Mouse (Mus musculus) megakaryocyte, adult 5-6 weeks (primary cell): Measurements from ENCODE around the gene Rbm44. TPM values are rescaled to one million over a fixed set of nuclear protein-coding genes. Genes with fewer than 3 reads are reported as not detected.

Experiments
- ATAC-seq: 2 replicates; pipeline ENCODE4 v1.8.0; 2016; ENCODE audit warnings: mild to moderate bottlenecking, inconsistent platforms; ENCODE audit not compliant: poor library complexity, severe bottlenecking
- total RNA-seq, 2 experiments: library from RNA; stranded (forward) in 1 of 2; stranded (reverse) in 1 of 2; fragments of 153-499, 151-499 nt in 1 of 2; fragments of 221-1000, 200-1000 nt in 1 of 2; gene quantifications; 2 replicates each; pipeline versions ENCODE4 v1.2.3 to v1.2.4; 2015 to 2017

Rbm44 gene
- total RNA-seq, 2 experiments from 2014 or later = 4.0 to 8.7 TPM

- ATAC-seq = peak; percentile 80
Observed at GRCm38 (mm10) chr1:91179086-91179485, 34.2 kb downstream of the Rbm44 start.

DNA sequence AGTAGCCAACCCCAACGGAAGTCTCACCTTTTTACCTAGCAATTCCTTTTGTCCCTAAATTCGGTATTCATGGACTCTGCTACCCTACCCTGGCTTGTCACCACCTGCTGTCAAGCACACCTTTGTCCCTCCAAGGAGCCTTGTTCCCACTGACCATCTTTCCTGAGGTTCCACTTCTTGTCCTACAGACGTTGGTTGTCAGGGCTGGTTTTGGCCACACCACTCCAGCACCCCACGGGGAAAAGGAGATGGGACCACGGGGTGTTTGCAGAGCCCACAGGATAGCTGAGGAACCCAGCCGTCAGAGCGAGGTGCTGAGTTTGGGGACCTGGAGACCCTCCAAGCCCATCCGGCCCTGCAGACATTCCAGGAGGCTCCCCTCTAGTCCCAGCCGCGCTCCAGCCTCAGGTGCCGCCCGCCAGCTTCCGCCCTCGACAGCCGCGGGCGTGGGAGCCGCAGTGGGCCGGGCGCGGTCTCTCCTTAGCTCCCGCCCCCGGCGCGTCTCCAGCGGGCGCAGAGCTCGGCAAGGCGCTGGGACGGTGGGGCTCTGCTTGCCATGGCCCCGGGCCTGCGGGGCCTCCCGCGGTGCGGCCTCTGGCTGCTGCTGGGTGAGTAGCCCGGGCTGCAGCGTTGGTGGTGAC is 34.8 kb downstream of the Rbm44 start, which contains the start of gene Ramp1:
Gene Ramp1, plus strand, starts transcription at position 290 of the 641 bp plus-strand sequence.
- ATAC-seq = peak; percentile 73

GRCm38 (mm10) chr1:91180174-91180565 is 35.3 kb downstream of the Rbm44 start:
- no peak for ATAC-seq

GRCm38 (mm10) chr1:91180723-91181122 is 35.8 kb downstream of the Rbm44 start:
- ATAC-seq = no peak

GRCm38 (mm10) chr1:91181261-91181660 is 36.4 kb downstream of the Rbm44 start:
- ATAC-seq = no peak

- ATAC-seq = no peak
Observed at GRCm38 (mm10) chr1:91181784-91182450, 37.0 kb downstream of the Rbm44 start.

DNA sequence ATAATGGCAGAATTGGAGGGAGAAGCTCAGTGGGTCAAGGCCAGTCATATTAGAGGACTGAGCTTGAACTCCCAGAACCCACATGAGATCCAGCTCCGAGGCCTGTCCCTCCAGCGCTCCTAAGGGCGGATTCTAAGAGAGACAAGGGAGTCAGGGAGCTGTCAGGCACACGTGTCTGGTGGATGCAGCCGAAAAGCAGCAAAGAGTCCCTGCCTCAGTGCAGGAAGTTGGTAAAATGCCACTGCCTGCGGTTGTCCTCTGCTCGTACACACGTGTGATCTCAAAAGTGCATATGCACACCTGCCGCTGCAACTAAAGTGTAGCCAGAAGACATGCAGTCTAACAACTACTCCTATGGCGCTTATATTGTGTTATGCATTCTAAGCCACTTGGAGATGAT is 38.4 kb downstream of the Rbm44 start:
- no peak for ATAC-seq

- no peak for ATAC-seq
Observed at GRCm38 (mm10) chr1:91186677-91187076, 41.8 kb downstream of the Rbm44 start.

DNA sequence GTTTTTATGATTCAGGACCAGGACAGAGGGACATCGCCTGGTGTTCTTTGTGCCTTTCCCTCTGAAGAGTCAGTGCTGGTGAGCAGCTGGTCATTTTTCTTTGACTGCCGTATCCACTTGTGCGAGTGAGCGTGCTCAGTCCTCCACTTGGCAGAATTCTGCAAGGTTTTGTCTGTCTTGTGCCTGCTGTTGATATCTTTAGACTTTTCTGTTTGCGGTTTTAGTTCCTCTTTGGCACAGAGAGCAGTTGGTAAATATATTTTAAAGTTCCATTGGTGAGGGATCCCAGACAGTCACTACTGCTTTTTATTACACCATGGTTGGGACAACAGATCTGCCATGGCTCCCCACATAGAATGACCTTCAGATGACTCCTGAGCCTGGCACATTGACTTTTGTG is 42.4 kb downstream of the Rbm44 start:
- peak; percentile 72 for ATAC-seq

DNA sequence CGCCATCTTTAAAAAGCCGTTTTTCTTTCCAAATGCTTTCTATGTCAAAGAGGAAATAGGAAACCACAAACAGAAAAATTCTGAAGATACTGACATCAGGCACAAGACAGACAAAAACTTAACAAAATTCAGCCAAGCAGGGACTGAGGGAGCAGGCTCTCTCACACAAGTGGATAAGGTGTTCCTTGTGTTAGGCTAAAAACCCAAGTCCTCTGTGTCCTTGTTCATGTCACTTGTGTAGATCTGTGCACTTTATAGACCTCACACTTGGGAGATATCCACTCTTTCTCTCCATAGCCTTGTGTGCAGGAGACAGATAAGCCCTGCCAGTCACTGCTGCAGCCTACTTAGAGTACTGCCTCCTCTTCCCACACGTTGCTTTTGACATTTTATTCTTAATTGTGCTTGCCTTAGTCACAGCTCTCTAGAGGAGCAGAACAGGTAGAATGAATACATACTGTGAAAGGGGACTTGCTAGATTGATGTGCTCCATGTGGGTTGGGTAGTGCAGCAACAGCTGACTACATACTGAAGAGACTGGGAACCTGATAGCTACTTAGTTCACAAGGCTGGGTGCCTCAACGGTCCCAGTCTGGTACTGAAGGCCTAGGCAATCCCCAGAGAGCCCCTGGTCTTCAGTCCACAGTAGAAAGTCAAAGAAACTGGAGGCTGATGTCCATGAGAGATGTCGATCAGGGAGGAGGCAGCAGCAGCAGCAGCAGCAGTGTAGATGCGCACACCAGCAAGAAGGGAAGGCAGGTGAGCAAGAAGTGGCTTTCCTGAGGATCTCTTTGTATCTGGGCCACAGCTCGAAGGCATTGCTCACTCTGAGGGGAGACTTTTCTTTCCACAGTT is 43.1 kb downstream of the Rbm44 start:
- 0 out of 2 replicates have a peak, but pooled peaks have one; percentile 2 for ATAC-seq

DNA sequence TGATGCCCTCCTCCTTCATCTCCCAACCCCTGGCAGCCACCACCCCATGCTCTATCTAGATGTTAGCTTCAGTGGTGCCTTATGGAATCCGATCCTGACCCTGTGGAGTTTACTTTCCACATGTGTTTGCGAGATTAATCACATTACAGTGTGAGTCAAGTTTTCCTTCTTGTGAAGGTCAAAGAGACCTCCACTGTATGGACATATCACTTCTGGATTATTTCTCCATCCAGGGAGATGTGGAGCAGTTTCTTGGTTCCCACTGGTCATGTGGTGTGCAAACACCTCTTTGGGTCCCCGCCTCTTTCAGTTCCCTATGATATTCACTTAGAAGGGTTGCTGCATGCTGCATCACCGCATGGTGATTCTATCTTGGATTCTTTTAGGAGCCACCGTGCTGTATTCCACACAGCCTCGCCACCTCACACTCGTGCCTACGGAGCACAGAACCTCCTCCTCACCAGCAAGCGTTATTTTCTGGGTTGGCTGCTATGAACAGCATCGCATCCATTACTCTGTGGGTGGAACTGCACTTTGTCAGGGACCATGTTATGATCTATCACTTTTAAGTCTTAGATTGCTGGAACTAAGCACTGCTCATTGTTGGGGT is 44.1 kb downstream of the Rbm44 start:
- peak; percentile 45; the same call in 1 of the 2 replicates for ATAC-seq

DNA sequence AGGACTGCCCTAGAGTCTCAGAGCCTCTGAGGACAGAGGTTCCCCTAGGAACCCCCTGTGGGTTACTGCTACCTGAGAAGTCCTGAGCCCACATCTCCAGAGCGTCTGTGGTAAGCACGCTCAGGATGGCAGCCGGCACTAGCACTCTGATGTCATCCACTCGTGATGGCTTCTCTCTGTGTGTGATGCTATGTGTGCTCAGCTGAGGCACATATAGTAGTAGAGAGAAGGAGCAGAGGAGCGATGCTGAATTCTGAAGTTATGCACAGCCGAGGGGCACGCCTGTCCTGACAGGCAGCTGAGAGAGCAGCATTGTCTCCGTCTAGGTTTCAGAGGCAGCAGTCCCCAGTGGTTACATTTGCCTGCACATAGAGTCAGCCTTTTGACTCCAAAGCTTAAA is 47.3 kb downstream of the Rbm44 start:
- no peak for ATAC-seq

GRCm38 (mm10) chr1:91193242-91193641 is 48.4 kb downstream of the Rbm44 start:
- ATAC-seq = peak; percentile 44

DNA sequence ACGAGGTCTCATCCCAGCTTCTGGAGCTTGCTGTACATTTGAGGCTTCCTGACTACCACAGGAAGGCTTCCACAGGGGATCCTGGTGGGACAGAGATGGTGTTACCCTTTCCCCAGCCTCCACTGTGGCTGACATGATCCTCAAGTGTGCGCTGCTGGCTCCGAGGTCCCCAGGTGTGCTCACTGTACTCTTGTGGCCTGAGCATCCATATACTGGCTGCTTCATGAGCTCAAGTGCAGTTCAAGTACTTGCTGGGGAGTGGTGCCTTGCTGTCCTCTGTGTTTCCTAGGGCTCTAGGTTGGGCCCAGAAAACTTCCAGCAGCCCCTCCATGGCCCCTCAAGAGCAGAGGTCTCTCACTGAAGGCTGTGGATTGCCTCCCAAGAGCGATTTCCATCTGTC is 48.8 kb downstream of the Rbm44 start:
- ATAC-seq = no peak

- ATAC-seq = no peak
Observed at GRCm38 (mm10) chr1:91199793-91200192, 54.9 kb downstream of the Rbm44 start.

- no peak for ATAC-seq
Observed at GRCm38 (mm10) chr1:91201122-91201521, 56.2 kb downstream of the Rbm44 start.

- ATAC-seq = no peak
Observed at GRCm38 (mm10) chr1:91204221-91204765, 59.4 kb downstream of the Rbm44 start.

DNA sequence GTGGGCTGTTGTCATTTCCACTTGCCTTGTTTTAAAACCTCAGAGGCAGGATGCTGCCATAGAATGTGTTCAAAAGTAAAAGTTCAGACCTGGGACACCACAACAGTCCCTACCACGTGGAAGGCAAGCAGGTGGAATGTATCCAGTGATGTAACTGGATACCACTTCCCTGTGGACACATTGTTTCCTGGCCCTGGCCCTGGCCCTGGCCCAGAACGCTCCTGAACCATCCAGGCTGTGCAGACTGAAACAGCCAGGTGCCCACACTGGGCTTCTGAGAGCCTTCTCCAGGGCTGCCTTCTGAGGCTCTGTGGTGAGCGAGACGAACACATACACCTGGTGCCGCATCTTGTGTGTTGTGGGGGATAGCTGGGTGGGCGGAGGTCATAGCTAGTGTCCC is 60.8 kb downstream of the Rbm44 start:
- no peak for ATAC-seq

DNA sequence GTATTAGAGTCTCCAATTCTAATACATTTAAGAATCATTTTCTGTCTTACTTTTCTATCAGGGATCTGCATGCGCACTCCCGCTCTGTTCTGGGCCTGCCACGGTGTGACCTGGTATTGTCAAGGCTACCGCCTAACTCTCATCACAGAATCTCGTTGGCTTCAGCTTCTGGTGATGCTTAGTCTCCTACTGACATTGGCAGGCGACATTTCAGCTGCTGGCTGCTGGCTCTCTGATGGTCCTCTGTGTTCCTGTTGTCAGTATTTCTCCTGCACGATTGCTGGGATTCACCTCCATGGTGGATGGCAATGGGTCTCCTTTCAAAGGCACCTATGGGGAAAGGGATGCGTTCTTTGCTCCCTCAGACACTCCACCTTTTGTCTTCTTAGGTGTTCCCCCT is 61.4 kb downstream of the Rbm44 start:
- no peak for ATAC-seq

GRCm38 (mm10) chr1:91206873-91207272 is 62.0 kb downstream of the Rbm44 start:
- ATAC-seq = no peak
